Comparison of ENCODE assay signal across 8 mouse cellular contexts in genomic region chr14:56887514-56887880, GRCm38 (mm10). TPM values are rescaled to one million over a fixed set of nuclear protein-coding genes. Genes with fewer than 3 reads are reported as not detected.
DNase-seq lines count a peak whose midpoint lies in the region; ATAC-seq and TF ChIP-seq lines count a peak whose summit lies in the region.

No protein-coding gene starts in this region.

- H3K9ac ChIP-seq in kidney, embryonic 15.5 days: peak overlapping the region; percentile 89
- peak overlapping the region; percentile 96 for H3K9ac ChIP-seq in midbrain, embryonic 12.5 days (replicated peaks)

- peak overlapping the region; percentile 83 for H3K4me2 ChIP-seq in kidney, embryonic 15.5 days
- peak overlapping the region; percentile 56 for H3K4me2 ChIP-seq in midbrain, embryonic 12.5 days (replicated peaks)

- H3K36me3 ChIP-seq in kidney, embryonic 15.5 days: peaks cover 29% of the 10 kb centered on the region
- H3K36me3 ChIP-seq in hindbrain, embryonic 10.5 days: peaks cover 44% of the 10 kb centered on the region
- peaks cover 21% of the 10 kb centered on the region for H3K36me3 ChIP-seq in midbrain, embryonic 12.5 days

- H3K9me3 ChIP-seq in kidney, embryonic 15.5 days (replicated peaks): 0 out of 2 replicates have a peak, but pooled peaks cover 7% of the 10 kb centered on the region
- H3K9me3 ChIP-seq in hindbrain, embryonic 10.5 days: no peaks in the 10 kb centered on the region
- H3K9me3 ChIP-seq in midbrain, embryonic 12.5 days: no peaks in the 10 kb centered on the region

- peak; percentile 43 for TF ChIP-seq CTCF in Patski (IDR thresholded peaks at IDR 0.05)

- peak overlapping the region; percentile 78 for H3K4me3 ChIP-seq in kidney, embryonic 15.5 days (replicated peaks)
- peak overlapping the region; percentile 85 for H3K4me3 ChIP-seq in hindbrain, embryonic 10.5 days
- H3K4me3 ChIP-seq in midbrain, embryonic 12.5 days: peak overlapping the region; percentile 92

- in situ Hi-C loops in Patski (cut with MboI; ENCODE audit: low pct_unique_long_range_greater_than_20kb): no loop called here

- peaks cover 29% of the 10 kb centered on the region for H3K4me1 ChIP-seq in kidney, embryonic 15.5 days
- H3K4me1 ChIP-seq in hindbrain, embryonic 10.5 days (replicated peaks): peaks cover 17% of the 10 kb centered on the region
- peaks cover 21% of the 10 kb centered on the region for H3K4me1 ChIP-seq in midbrain, embryonic 12.5 days

- no peak for DNase-seq in kidney, adult 11 months
- DNase-seq in Patski (ENCODE audit: low read depth, low spot score): no peak
- DNase-seq in hindbrain, embryonic 10.5 days (ENCODE audit: low spot score): no peak
- no peak for DNase-seq in gastrocnemius, postnatal 25 days
- DNase-seq in left cerebral cortex, adult 8-10 months (ENCODE audit: low spot score in 2 of 2): no peak
- no peak for DNase-seq in spleen, postnatal 36 days (ENCODE audit: low spot score in 2 of 2)

- no peak for ATAC-seq in kidney, embryonic 15.5 days (replicated peaks; ENCODE audit: low FRiP score)
- no peak for ATAC-seq in Patski
- ATAC-seq in midbrain, embryonic 12.5 days (ENCODE audit: low FRiP score, low read depth): no peak

- CTCF ChIA-PET in Patski (lab: Charles Lee): interaction anchor here (0.9 kb wide), 1 partner anchor 27 kb away, joined by 3 read pairs; no protein-coding TSS in a partner anchor

- 0% methylated on average over 3 of the region's 3 CpGs for WGBS in kidney, embryonic 15.5 days
- 2% methylated on average over 3 of the region's 3 CpGs for WGBS in hindbrain, embryonic 10.5 days
- WGBS in midbrain, embryonic 12.5 days: 0% methylated on average over 3 of the region's 3 CpGs

- no peaks in the 10 kb centered on the region for H3K27me3 ChIP-seq in kidney, embryonic 15.5 days
- H3K27me3 ChIP-seq in Patski: no peaks in the 10 kb centered on the region
- H3K27me3 ChIP-seq in hindbrain, embryonic 10.5 days (ENCODE audit: insufficient read depth, poor library complexity, severe bottlenecking): no peaks in the 10 kb centered on the region
- H3K27me3 ChIP-seq in midbrain, embryonic 12.5 days: no peaks in the 10 kb centered on the region

- peak overlapping the region; percentile 99 for H3K27ac ChIP-seq in kidney, embryonic 15.5 days
- H3K27ac ChIP-seq in hindbrain, embryonic 10.5 days: peak overlapping the region; percentile 100
- H3K27ac ChIP-seq in midbrain, embryonic 12.5 days (replicated peaks): peak overlapping the region; percentile 98

- POLR2A ChIA-PET in Patski (lab: Charles Lee): interaction anchor here (0.5 kb wide), 1 partner anchor 65 kb away, joined by 3 read pairs; no protein-coding TSS in a partner anchor

RNA-seq across cellular contexts. Expression of gene Zmym2, which starts 1.0 kb away (rescaled TPM):
- 47.3 and 48.3 TPM in 2 replicates for polyA plus RNA-seq in kidney, embryonic 15.5 days (2015; fragmentation: Nextera tagmentation; extraction: Ambion mirVana)
- polyA plus RNA-seq in Patski (2021): 52.7 TPM
- 47.9 and 62.1 TPM in 2 replicates for polyA plus RNA-seq in hindbrain, embryonic 10.5 days (2016; fragmentation: Nextera tagmentation; extraction: Ambion mirVana)
- 84.0 and 94.9 TPM in 2 replicates for polyA plus RNA-seq in midbrain, embryonic 12.5 days (2016; fragmentation: Nextera tagmentation; extraction: Ambion mirVana)
- 10 to 100 TPM; 27.9 to 30.0 TPM for total RNA-seq in gastrocnemius, postnatal 25 days (2021)
- 100 to 1,000 TPM in 1 of 4 experiments, 10 to 100 TPM in 3; 83.8 to 112 (median 92.0) TPM for total RNA-seq in left cerebral cortex, adult 8-10 months (2022)
